Mouse (Mus musculus): ENCODE measurements around the gene Hivep3.

Gene Hivep3

GRCm38 (mm10) chr4:119733184-119733880 lies at the start of gene Hivep3:
Gene Hivep3, plus strand, starts transcription at chr4:119733784.
- DNase-seq (ENCODE audit: extremely low spot score, low read depth, low spot score) = peak; percentile 90

GRCm38 (mm10) chr4:119685746-119686145 lies 47.8 kb upstream of the Hivep3 start:
- no peak for DNase-seq (ENCODE audit: extremely low spot score, low read depth, low spot score)

GRCm38 (mm10) chr4:119698339-119698738 lies 35.2 kb upstream of the Hivep3 start:
- DNase-seq (ENCODE audit: extremely low spot score, low read depth, low spot score) = no peak

GRCm38 (mm10) chr4:119701269-119701954 lies 32.2 kb upstream of the Hivep3 start:
- no peak for DNase-seq (ENCODE audit: extremely low spot score, low read depth, low spot score)

GRCm38 (mm10) chr4:119703965-119704364 lies 29.6 kb upstream of the Hivep3 start:
- no peak for DNase-seq (ENCODE audit: extremely low spot score, low read depth, low spot score)

GRCm38 (mm10) chr4:119707326-119707725 lies 26.3 kb upstream of the Hivep3 start:
- no peak for DNase-seq (ENCODE audit: extremely low spot score, low read depth, low spot score)

GRCm38 (mm10) chr4:119707751-119708150 lies 25.8 kb upstream of the Hivep3 start:
- no peak for DNase-seq (ENCODE audit: extremely low spot score, low read depth, low spot score)

- no peak for DNase-seq (ENCODE audit: extremely low spot score, low read depth, low spot score)
Measured at GRCm38 (mm10) chr4:119710208-119710607, 23.4 kb upstream of the Hivep3 start.

- DNase-seq (ENCODE audit: extremely low spot score, low read depth, low spot score) = no peak
Measured at GRCm38 (mm10) chr4:119717443-119717842, 16.1 kb upstream of the Hivep3 start.

- DNase-seq (ENCODE audit: extremely low spot score, low read depth, low spot score) = no peak
Measured at GRCm38 (mm10) chr4:119721531-119721930, 12.1 kb upstream of the Hivep3 start.

- no peak for DNase-seq (ENCODE audit: extremely low spot score, low read depth, low spot score)
Measured at GRCm38 (mm10) chr4:119726074-119726473, 7.5 kb upstream of the Hivep3 start.

- no peak for DNase-seq (ENCODE audit: extremely low spot score, low read depth, low spot score)
Measured at GRCm38 (mm10) chr4:119727871-119728270, 5.7 kb upstream of the Hivep3 start.

- no peak for DNase-seq (ENCODE audit: extremely low spot score, low read depth, low spot score)
Measured at GRCm38 (mm10) chr4:119733942-119734341, 358 bp downstream of the Hivep3 start.

GRCm38 (mm10) chr4:119734352-119734751 lies 768 bp downstream of the Hivep3 start:
- no peak for DNase-seq (ENCODE audit: extremely low spot score, low read depth, low spot score)

- no peak for DNase-seq (ENCODE audit: extremely low spot score, low read depth, low spot score)
Measured at GRCm38 (mm10) chr4:119738641-119739040, 5.1 kb downstream of the Hivep3 start.

GRCm38 (mm10) chr4:119739301-119740062 lies 5.9 kb downstream of the Hivep3 start:
- DNase-seq (ENCODE audit: extremely low spot score, low read depth, low spot score) = no peak

- DNase-seq (ENCODE audit: extremely low spot score, low read depth, low spot score) = no peak
Measured at GRCm38 (mm10) chr4:119748341-119748740, 14.8 kb downstream of the Hivep3 start.

- DNase-seq (ENCODE audit: extremely low spot score, low read depth, low spot score) = no peak
Measured at GRCm38 (mm10) chr4:119750157-119750556, 16.6 kb downstream of the Hivep3 start.

GRCm38 (mm10) chr4:119750681-119751211 lies 17.2 kb downstream of the Hivep3 start:
- no peak for DNase-seq (ENCODE audit: extremely low spot score, low read depth, low spot score)

GRCm38 (mm10) chr4:119751408-119752006 lies 17.9 kb downstream of the Hivep3 start:
- DNase-seq (ENCODE audit: extremely low spot score, low read depth, low spot score) = no peak

- DNase-seq (ENCODE audit: extremely low spot score, low read depth, low spot score) = no peak
Measured at GRCm38 (mm10) chr4:119759574-119760233, 26.1 kb downstream of the Hivep3 start.

Data from hindlimb bud, embryonic 11.5 days (tissue).